Mouse (Mus musculus): ENCODE measurements around the gene Wnk2.

Wnk2 gene

GRCm38 (mm10) chr13:49143323-49143722, 4.5 kb downstream of the Wnk2 start:
- DNase-seq (ENCODE audit: low read depth, low spot score) = no peak

GRCm38 (mm10) chr13:49142396-49142795, 5.4 kb downstream of the Wnk2 start:
- DNase-seq (ENCODE audit: low read depth, low spot score) = no peak

- DNase-seq (ENCODE audit: low read depth, low spot score) = no peak
These were observed 7.2 kb downstream of the Wnk2 start for GRCm38 (mm10) chr13:49140567-49140966.

GRCm38 (mm10) chr13:49134491-49134890, 13.3 kb downstream of the Wnk2 start:
- no peak for DNase-seq (ENCODE audit: low read depth, low spot score)

GRCm38 (mm10) chr13:49133125-49133524, 14.7 kb downstream of the Wnk2 start:
- DNase-seq (ENCODE audit: low read depth, low spot score) = no peak

GRCm38 (mm10) chr13:49131946-49132687, 15.7 kb downstream of the Wnk2 start:
- DNase-seq (ENCODE audit: low read depth, low spot score) = no peak

GRCm38 (mm10) chr13:49131342-49131855, 16.4 kb downstream of the Wnk2 start:
- no peak for DNase-seq (ENCODE audit: low read depth, low spot score)

GRCm38 (mm10) chr13:49129845-49130244, 18.0 kb downstream of the Wnk2 start:
- DNase-seq (ENCODE audit: low read depth, low spot score) = no peak

GRCm38 (mm10) chr13:49129154-49129553, 18.7 kb downstream of the Wnk2 start:
- DNase-seq (ENCODE audit: low read depth, low spot score) = no peak

GRCm38 (mm10) chr13:49127844-49128631, 19.8 kb downstream of the Wnk2 start:
- no peak for DNase-seq (ENCODE audit: low read depth, low spot score)

- no peak for DNase-seq (ENCODE audit: low read depth, low spot score)
These were observed 25.7 kb downstream of the Wnk2 start for GRCm38 (mm10) chr13:49122106-49122505.

- DNase-seq (ENCODE audit: low read depth, low spot score) = no peak
These were observed 30.3 kb downstream of the Wnk2 start for GRCm38 (mm10) chr13:49117563-49117962.

GRCm38 (mm10) chr13:49114921-49115320, 32.9 kb downstream of the Wnk2 start:
- no peak for DNase-seq (ENCODE audit: low read depth, low spot score)

GRCm38 (mm10) chr13:49114116-49114515, 33.7 kb downstream of the Wnk2 start:
- no peak for DNase-seq (ENCODE audit: low read depth, low spot score)

GRCm38 (mm10) chr13:49113345-49113744, 34.5 kb downstream of the Wnk2 start:
- no peak for DNase-seq (ENCODE audit: low read depth, low spot score)

GRCm38 (mm10) chr13:49112652-49113051, 35.2 kb downstream of the Wnk2 start:
- no peak for DNase-seq (ENCODE audit: low read depth, low spot score)

- DNase-seq (ENCODE audit: low read depth, low spot score) = no peak
These were observed 38.1 kb downstream of the Wnk2 start for GRCm38 (mm10) chr13:49109665-49110064.

- DNase-seq (ENCODE audit: low read depth, low spot score) = no peak
These were observed 39.5 kb downstream of the Wnk2 start for GRCm38 (mm10) chr13:49108119-49108846.

- DNase-seq (ENCODE audit: low read depth, low spot score) = no peak
These were observed 43.9 kb downstream of the Wnk2 start for GRCm38 (mm10) chr13:49103913-49104312.

GRCm38 (mm10) chr13:49103235-49103634, 44.6 kb downstream of the Wnk2 start:
- no peak for DNase-seq (ENCODE audit: low read depth, low spot score)

- no peak for DNase-seq (ENCODE audit: low read depth, low spot score)
These were observed 47.4 kb downstream of the Wnk2 start for GRCm38 (mm10) chr13:49100417-49100816.

- DNase-seq (ENCODE audit: low read depth, low spot score) = no peak
These were observed 51.0 kb downstream of the Wnk2 start for GRCm38 (mm10) chr13:49096826-49097225.

All from CD4-positive helper T cell, adult 2 months (primary cell).